In the genomic region with DNA sequence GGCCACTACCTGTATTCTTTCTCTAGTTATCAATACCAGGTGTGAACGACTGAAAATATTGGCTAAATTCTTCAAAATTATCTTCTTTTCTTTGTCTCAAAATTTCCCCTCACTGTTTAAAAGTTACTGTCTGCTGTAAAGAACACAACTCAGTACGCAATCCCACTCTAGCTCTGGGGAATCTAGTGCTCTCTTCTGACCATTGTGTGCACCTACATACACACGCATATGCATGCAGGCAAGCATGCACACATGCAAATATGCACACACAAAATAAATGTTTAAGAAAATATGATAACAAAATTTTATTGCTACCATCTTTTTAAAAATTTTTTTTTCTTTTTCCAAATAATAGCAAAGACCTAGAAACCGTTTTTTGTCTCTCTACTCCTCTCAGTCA, we compare ENCODE assay signal across 22 mouse cellular contexts.
A peak's percentile ranks its signal among the peaks of the same experiment; 100 is the strongest.
DNase-seq lines count a peak whose midpoint lies in the region; ATAC-seq and TF ChIP-seq lines count a peak whose summit lies in the region.
"Had no signal": no experiment of that assay in that cellular context is flagged by ENCODE, and none has a peak within 500 bp of the region (broad histone marks: within the 10 kb centered on the region; RNA-seq: fewer than 3 reads in every experiment).

No protein-coding gene starts in this region.

- no peak for ATAC-seq in limb, embryonic 11.5 days (ENCODE audit: insufficient number of reproducible peaks, low FRiP score, low TSS enrichment, low read depth)
- ATAC-seq in stomach, postnatal 0 days (ENCODE audit: low FRiP score, low TSS enrichment), result no peak
- ATAC-seq: activated CD4-positive, CD25-positive, alpha-beta regulatory T cell, adult 4 months; hindbrain, embryonic 16.5 days; inflammation-experienced regulatory T-cells, adult 6 months had no signal

- TF ChIP-seq CTCF in cerebellum, adult 2 months (IDR thresholded peaks at IDR 0.05; ENCODE audit: borderline replicate concordance, insufficient read depth, low read depth, low read length), result 0 out of 2 replicates have a peak, but pooled peaks have one; percentile 8
- TF ChIP-seq CTCF in stomach, postnatal 0 days (IDR thresholded peaks at IDR 0.05; ENCODE audit: low read depth), result peak; percentile 14; the same call in 1 of the 2 replicates

- no peak for TF ChIP-seq EP300 in stomach, postnatal 0 days (optimal IDR thresholded peaks at IDR 0.05)

- no peaks in the 10 kb centered on the region for H3K27me3 ChIP-seq in cerebellum, adult 2 months (ENCODE audit: control insufficient read depth, insufficient read depth, low read length)
- no peaks in the 10 kb centered on the region for H3K27me3 ChIP-seq in limb, embryonic 11.5 days (ENCODE audit: control insufficient read depth, insufficient read depth, low read length)
- no peaks in the 10 kb centered on the region for H3K27me3 ChIP-seq in limb, embryonic 10.5 days (ENCODE audit: low read depth, poor library complexity, severe bottlenecking)
- no peaks in the 10 kb centered on the region for H3K27me3 ChIP-seq in stomach, postnatal 0 days (ENCODE audit: control insufficient read depth, insufficient read depth, low read length)
- H3K27me3 ChIP-seq: embryonic facial prominence, embryonic 12.5 days; embryonic facial prominence, embryonic 15.5 days; forebrain, embryonic 15.5 days; hindbrain, embryonic 12.5 days had no signal

- no peak overlapping the region for H3K4me3 ChIP-seq in cerebellum, adult 2 months (replicated peaks; ENCODE audit: insufficient read depth, low read depth, low read length)
- no peak overlapping the region for H3K4me3 ChIP-seq in limb, embryonic 11.5 days (ENCODE audit: low read depth, low read length)
- no peak overlapping the region for H3K4me3 ChIP-seq in limb, embryonic 10.5 days
- no peak overlapping the region for H3K4me3 ChIP-seq in stomach, postnatal 0 days (ENCODE audit: low read depth, low read length)
- H3K4me3 ChIP-seq: embryonic facial prominence, embryonic 12.5 days; embryonic facial prominence, embryonic 15.5 days; forebrain, embryonic 15.5 days; heart, adult 2 months; hindbrain, embryonic 12.5 days had no signal

- H3K9me3 ChIP-seq in limb, embryonic 11.5 days (ENCODE audit: control insufficient read depth, low read length), result no peaks in the 10 kb centered on the region
- no peaks in the 10 kb centered on the region for H3K9me3 ChIP-seq in limb, embryonic 10.5 days (replicated peaks)
- no peaks in the 10 kb centered on the region for H3K9me3 ChIP-seq in stomach, postnatal 0 days (ENCODE audit: control insufficient read depth, low read length)
- H3K9me3 ChIP-seq: embryonic facial prominence, embryonic 12.5 days; embryonic facial prominence, embryonic 15.5 days; forebrain, embryonic 15.5 days; hindbrain, embryonic 12.5 days had no signal

- TF ChIP-seq POLR2A in cerebellum, adult 2 months (IDR thresholded peaks at IDR 0.05; ENCODE audit: borderline replicate concordance, insufficient read depth, low read length), result no peak

- 88% methylated on average over 4 of the region's 4 CpGs for WGBS in cerebellum, adult 2 months
- 86% methylated on average over 4 of the region's 4 CpGs for WGBS in limb, embryonic 11.5 days
- 90% methylated on average over 4 of the region's 4 CpGs for WGBS in limb, embryonic 10.5 days
- WGBS in stomach, postnatal 0 days, result 86% methylated on average over 4 of the region's 4 CpGs

- no peak for DNase-seq in cerebellum, adult 2 months
- DNase-seq in cerebellum, adult 8-10 months, result no peak
- DNase-seq in limb, embryonic 11.5 days (ENCODE audit: low spot score), result peak; percentile 5
- DNase-seq in limb, embryonic 10.5 days (ENCODE audit: low spot score), result no peak
- DNase-seq in brain, adult 2 months (ENCODE audit: low read depth, low spot score), result peak; percentile 38
- no peak for DNase-seq in stomach, postnatal 0 days (ENCODE audit: low spot score)
- no peak for DNase-seq in heart, adult 9 months (ENCODE audit: low spot score in 2 of 2)
- DNase-seq: adrenal gland, adult 8-10 months; adrenal gland, postnatal 25 days; cerebellum, adult 11 months; cerebellum, adult 9-10 months; gastrocnemius, postnatal 10 days; gastrocnemius, postnatal 36 days; heart, adult 2 months had no signal

- H3K9ac ChIP-seq in limb, embryonic 11.5 days (ENCODE audit: low read length), result no peak overlapping the region
- no peak overlapping the region for H3K9ac ChIP-seq in stomach, postnatal 0 days (ENCODE audit: low read length)
- H3K9ac ChIP-seq: embryonic facial prominence, embryonic 12.5 days; embryonic facial prominence, embryonic 15.5 days; forebrain, embryonic 15.5 days; hindbrain, embryonic 12.5 days had no signal

- peaks cover 2% of the 10 kb centered on the region; the same call in 1 of the 2 replicates for H3K4me1 ChIP-seq in cerebellum, adult 2 months (ENCODE audit: control insufficient read depth, insufficient read depth, low read length)
- no peaks in the 10 kb centered on the region for H3K4me1 ChIP-seq in limb, embryonic 11.5 days (ENCODE audit: control insufficient read depth, insufficient read depth, low read length)
- H3K4me1 ChIP-seq in limb, embryonic 10.5 days, result no peaks in the 10 kb centered on the region
- no peaks in the 10 kb centered on the region for H3K4me1 ChIP-seq in stomach, postnatal 0 days (replicated peaks; ENCODE audit: control insufficient read depth, insufficient read depth)
- H3K4me1 ChIP-seq: hindbrain, embryonic 12.5 days had no signal

- H3K27ac ChIP-seq in cerebellum, adult 2 months (ENCODE audit: insufficient read depth, low read length), result no peak overlapping the region
- H3K27ac ChIP-seq in limb, embryonic 11.5 days (replicated peaks; ENCODE audit: low read depth, low read length), result no peak overlapping the region
- no peak overlapping the region for H3K27ac ChIP-seq in limb, embryonic 10.5 days
- no peak overlapping the region for H3K27ac ChIP-seq in stomach, postnatal 0 days (replicated peaks)
- H3K27ac ChIP-seq: embryonic facial prominence, embryonic 15.5 days; heart, adult 2 months; hindbrain, embryonic 12.5 days had no signal

- H3K36me3 ChIP-seq in limb, embryonic 11.5 days (ENCODE audit: control insufficient read depth, insufficient read depth, low read length), result no peaks in the 10 kb centered on the region
- no peaks in the 10 kb centered on the region for H3K36me3 ChIP-seq in limb, embryonic 10.5 days
- no peaks in the 10 kb centered on the region for H3K36me3 ChIP-seq in stomach, postnatal 0 days (ENCODE audit: control insufficient read depth, insufficient read depth, low read length)
- H3K36me3 ChIP-seq: embryonic facial prominence, embryonic 12.5 days; embryonic facial prominence, embryonic 15.5 days; forebrain, embryonic 15.5 days; hindbrain, embryonic 12.5 days had no signal

- H3K4me2 ChIP-seq in limb, embryonic 11.5 days (ENCODE audit: low read depth, severe bottlenecking), result no peak overlapping the region
- no peak overlapping the region for H3K4me2 ChIP-seq in stomach, postnatal 0 days (replicated peaks; ENCODE audit: low read depth)
- H3K4me2 ChIP-seq: embryonic facial prominence, embryonic 12.5 days; embryonic facial prominence, embryonic 15.5 days; forebrain, embryonic 15.5 days; heart, embryonic 11.5 days; hindbrain, embryonic 12.5 days had no signal

Comparison
In these comparisons a context has a peak if more than half of its experiments do, and no peak if none do; other contexts are left out.
1. DNase-seq: peak in limb, embryonic 11.5 days (single experiment) and brain, adult 2 months (single experiment); none in cerebellum, adult 2 months (0 of 2), cerebellum, adult 8-10 months (single experiment), limb, embryonic 10.5 days (single experiment), stomach, postnatal 0 days (single experiment) and heart, adult 9 months (0 of 2).